Mouse (Mus musculus): ENCODE data around the gene Npas2.

Gene Npas2

DNA sequence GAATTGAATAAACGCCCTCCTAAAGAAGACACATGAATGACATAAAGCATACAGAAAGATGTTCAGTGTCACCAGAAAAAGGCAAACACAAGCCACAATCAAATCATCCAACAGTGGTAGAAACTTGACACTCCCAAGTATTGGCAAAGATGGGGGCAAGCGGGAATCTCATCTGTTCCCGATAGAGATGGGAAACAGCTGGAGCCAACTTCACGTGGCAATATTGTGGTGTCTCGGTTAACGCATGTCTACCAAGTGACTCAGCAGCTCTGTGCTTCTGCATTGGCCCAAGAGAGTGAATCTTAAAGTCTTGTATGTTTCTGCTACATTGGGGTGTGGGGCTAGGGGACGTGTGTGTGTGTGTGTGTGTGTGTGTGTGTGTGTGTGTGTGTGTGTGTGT lies 89.8 kb downstream of the Npas2 start:
- peak; percentile 32 for DNase-seq (ENCODE audit: low read depth, low spot score)

DNA sequence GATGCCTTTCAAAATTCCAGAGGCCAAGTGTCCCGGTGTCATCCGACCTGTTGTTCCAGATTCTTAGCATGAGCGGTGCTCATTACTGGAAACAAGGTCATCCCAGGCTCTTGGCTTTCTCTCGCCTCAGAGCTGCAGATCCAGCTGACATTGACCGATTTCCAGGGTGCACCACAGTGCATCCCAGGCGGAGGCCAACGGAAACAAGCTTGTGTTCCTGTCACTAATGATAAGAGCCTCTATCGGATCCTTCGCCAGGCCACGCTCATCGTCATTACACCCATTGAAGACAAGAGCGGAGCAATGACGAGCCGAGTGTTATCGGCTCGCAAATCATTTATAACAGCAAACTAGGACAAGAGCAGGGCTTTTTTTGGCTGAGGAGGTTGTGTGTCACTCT lies 91.3 kb downstream of the Npas2 start:
- DNase-seq (ENCODE audit: low read depth, low spot score) = peak; percentile 54

DNA sequence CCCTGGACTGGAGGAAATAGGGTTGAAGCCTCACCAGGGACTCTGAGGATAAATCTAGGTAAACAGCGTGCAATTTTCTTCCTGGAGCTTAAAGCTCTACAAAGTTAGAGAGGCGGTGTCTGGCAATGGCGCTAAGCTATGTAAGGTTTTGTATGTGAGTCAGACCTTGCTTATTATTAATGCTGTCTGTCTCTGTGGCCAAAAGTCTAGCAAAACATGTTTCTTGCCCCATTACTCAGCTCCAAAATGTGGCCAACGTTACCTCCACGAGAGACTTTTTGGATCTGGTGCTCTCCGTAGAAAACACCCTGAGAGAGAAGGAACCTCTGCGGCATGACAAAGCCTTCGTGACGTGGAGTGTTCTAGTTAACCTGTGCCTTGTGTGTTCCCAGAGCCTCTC lies 93.5 kb downstream of the Npas2 start:
- DNase-seq (ENCODE audit: low read depth, low spot score) = no peak

DNA sequence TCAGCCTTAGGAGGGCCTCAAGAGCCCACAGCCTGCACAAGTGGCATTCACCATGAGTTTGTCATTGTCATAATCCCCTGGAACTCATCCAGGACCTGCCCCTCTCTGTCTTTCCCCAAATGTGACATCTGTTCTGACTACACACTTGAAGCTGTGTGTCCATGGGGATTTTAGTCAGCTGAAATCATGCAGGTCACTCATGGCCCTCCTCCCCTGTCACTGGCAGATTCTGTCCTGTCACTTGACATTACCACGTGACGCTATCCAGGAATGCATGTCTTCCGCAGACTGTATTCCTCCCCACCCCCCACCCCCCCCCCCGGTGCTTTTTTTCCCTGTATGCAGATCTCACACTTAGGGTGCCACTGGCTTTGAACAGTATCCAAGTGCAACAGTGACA lies 94.3 kb downstream of the Npas2 start:
- no peak for DNase-seq (ENCODE audit: low read depth, low spot score)

GRCm38 (mm10) chr1:39288425-39288824 lies 94.9 kb downstream of the Npas2 start:
- DNase-seq (ENCODE audit: low read depth, low spot score) = no peak

DNA sequence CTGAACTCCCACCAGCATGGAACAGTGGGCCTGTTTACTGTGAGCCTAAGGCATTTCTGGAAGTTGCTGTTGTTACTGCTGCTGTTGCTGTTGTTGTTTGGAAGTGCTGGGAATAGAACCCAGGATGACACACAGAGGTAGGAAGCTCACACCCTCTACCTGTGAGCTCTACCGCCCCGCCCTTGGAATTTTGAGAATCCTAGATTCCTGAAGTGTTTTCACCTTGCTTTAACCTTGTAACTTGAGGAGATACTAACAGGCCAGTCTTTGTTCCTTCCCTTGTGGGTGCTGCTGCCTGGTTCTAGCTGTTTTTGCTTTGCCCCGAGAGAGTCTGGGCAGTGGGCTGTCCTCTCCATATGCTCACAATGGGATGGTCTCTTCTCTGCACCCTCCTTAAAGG lies 98.5 kb downstream of the Npas2 start:
- no peak for DNase-seq (ENCODE audit: low read depth, low spot score)

- no peak for DNase-seq (ENCODE audit: low read depth, low spot score)
Observed at GRCm38 (mm10) chr1:39298294-39298693, 104.8 kb downstream of the Npas2 start.

GRCm38 (mm10) chr1:39300243-39300642 lies 106.7 kb downstream of the Npas2 start:
- DNase-seq (ENCODE audit: low read depth, low spot score) = peak; percentile 70

DNA sequence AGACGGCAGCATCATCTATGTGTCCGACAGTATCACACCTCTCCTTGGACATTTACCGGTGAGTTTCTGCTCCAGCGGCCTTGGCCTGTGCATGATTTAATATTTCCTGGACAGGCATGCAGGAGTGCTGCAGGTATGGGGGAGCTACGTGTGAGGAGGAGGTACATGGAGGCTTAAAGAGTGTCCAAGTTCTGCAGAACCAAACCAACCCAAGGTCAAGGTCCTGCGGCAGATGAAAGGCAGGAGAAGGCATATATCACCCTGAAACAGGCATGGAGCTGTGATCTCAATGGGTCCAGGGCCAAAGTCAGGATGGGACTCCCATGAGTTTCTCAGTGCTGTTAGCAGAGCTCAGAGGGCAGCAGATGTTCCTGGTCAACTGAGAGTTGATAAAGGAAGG lies 107.1 kb downstream of the Npas2 start:
- no peak for DNase-seq (ENCODE audit: low read depth, low spot score)

GRCm38 (mm10) chr1:39302246-39302645 lies 108.7 kb downstream of the Npas2 start:
- peak; percentile 18 for DNase-seq (ENCODE audit: low read depth, low spot score)

- no peak for DNase-seq (ENCODE audit: low read depth, low spot score)
Observed at GRCm38 (mm10) chr1:39303054-39303649, 109.6 kb downstream of the Npas2 start.

DNA sequence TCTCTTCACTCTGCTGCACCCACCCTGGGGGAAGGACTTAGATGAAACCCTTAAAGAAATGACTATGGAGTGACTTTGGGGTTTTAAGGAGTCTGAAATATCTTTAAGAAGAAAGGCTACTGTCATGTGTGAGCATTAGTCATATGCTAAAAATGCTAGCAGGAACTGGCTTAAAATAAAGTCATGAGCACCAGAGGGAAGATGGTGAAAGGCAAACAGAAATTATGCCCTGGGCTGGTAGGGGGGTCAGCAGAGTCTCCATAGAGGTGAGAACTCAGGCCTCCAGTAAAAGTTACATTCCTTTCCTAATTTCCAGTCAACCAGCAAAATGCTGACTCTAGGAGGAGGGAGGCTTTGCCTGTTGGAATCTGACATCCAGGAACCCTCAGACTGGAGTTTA lies 113.8 kb downstream of the Npas2 start:
- peak; percentile 66 for DNase-seq (ENCODE audit: low read depth, low spot score)

GRCm38 (mm10) chr1:39307971-39308370 lies 114.4 kb downstream of the Npas2 start:
- DNase-seq (ENCODE audit: low read depth, low spot score) = no peak

DNA sequence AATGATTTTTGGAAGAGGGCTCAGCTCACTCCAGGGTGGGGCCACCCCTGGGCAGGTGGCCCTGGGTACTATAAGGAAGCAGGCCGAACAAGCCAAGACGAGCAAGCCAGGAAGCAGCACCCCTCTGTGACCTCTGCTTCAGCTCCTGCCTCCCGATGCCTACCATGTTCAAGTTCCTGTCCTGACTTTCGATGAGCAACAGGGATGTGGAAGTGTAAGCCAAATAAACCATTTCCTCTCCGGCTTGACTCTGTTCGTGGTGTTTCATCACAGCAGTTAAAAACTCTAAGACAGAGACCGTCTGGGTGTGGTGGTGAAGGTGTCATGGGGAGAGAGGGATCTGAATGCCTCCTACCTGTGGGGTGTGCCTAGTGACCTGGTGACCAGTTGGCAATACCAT lies 116.0 kb downstream of the Npas2 start:
- no peak for DNase-seq (ENCODE audit: low read depth, low spot score)

GRCm38 (mm10) chr1:39312345-39312967 lies 118.9 kb downstream of the Npas2 start:
- peak; percentile 35 for DNase-seq (ENCODE audit: low read depth, low spot score)

GRCm38 (mm10) chr1:39313352-39314245 lies 120.1 kb downstream of the Npas2 start:
- DNase-seq (ENCODE audit: low read depth, low spot score) = peak; percentile 69

GRCm38 (mm10) chr1:39317935-39318334 lies 124.4 kb downstream of the Npas2 start:
- DNase-seq (ENCODE audit: low read depth, low spot score) = peak; percentile 59

- DNase-seq (ENCODE audit: low read depth, low spot score) = peak; percentile 84
Observed at GRCm38 (mm10) chr1:39318870-39319269, 125.3 kb downstream of the Npas2 start.

DNA sequence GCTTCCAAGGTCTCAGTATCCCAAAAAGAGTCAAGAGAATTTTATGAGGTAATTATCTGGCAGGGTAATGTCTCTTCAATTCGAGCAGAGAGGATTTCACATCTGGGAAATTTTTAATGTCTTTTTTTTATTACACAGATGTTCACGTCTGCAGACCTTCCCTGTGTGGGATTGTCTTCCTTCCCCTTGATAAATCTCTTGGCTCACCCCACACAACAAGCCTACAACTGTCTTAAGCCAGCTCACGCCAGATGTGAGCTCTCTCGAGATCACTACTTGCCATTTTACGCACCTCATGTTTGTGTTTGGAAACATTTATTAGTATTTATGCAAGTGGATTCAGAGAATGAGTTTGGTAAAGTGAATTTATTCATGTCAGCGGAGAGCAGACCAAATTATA lies 128.4 kb downstream of the Npas2 start:
- DNase-seq (ENCODE audit: low read depth, low spot score) = no peak

DNA sequence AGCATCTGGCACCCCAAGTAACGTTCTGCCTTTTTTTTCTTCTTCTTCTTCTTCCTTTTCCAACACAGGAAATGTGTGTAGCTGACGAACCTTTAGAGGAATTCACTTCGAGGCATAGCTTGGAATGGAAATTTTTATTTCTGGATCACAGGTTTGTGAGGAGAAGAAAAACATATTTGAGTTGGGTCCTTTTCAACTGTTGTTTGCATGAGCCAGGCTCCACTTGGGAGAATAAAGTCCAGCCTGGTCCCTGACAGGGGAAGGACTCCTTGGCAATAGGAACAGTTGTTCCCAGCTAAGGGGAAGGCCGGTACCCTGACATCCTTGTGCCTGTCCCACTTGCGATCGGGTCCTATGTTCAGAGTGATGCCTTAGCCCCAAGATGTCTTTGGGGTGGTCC lies 131.7 kb downstream of the Npas2 start:
- DNase-seq (ENCODE audit: low read depth, low spot score) = no peak

DNA sequence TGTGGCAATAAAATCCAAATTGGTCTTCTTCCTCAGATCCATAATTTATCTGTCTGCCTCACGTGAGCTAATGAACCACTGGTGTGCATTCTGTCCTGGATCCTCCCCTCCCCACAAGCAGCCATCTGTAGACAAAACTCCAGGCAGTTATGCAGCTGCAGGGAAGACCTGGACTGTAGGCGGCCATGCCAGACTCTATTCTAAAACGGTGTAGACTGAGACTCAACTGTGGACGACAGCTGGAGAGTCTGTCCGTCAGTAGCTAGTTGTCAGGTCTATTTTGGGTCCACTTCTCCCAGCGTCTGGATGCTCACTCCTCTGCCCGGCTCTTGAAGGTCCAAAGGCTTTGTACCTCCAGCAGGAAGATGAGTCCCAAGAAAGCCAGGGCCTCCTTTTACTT lies 134.0 kb downstream of the Npas2 start:
- DNase-seq (ENCODE audit: low read depth, low spot score) = peak; percentile 76

GRCm38 (mm10) chr1:39330857-39331594 lies 137.5 kb downstream of the Npas2 start:
- DNase-seq (ENCODE audit: low read depth, low spot score) = no peak

Data from brain, adult 2 months (tissue).